Mouse (Mus musculus) intestine, postnatal 0 days (tissue): ENCODE data around the gene Ces2h. TPM values are rescaled to one million over a fixed set of nuclear protein-coding genes. Genes with fewer than 3 reads are reported as not detected.
A peak's percentile ranks its signal among the peaks of the same experiment; 100 is the strongest.
"Not testable (repeated sequence)": the region's sequence is repeated elsewhere in the genome, so short reads cannot be mapped to it uniquely, and the experiment has no call there.

Experiments
- ATAC-seq: fragments of 200-750 bp; cut with Nextera tagmentation; 2 replicates; pipeline ENCODE4 v1.8.0; 2017; ENCODE audit warnings: mild to moderate bottlenecking, moderate TSS enrichment, moderate library complexity
- H3K27ac ChIP-seq: fragments of 300-500 bp; sonication (generic); 2 replicates; pipeline ENCODE4 v1.5.1; 2014; ENCODE audit warnings: mild to moderate bottlenecking, low read depth, low read length, moderate library complexity
- H3K27me3 ChIP-seq: fragments of 300-500 bp; sonication (generic); replicated peaks from 2 replicates; pipeline ENCODE4 v1.6.1; 2014; ENCODE audit warnings: low read length, mixed read lengths; ENCODE audit not compliant: control insufficient read depth, insufficient read depth
- H3K36me3 ChIP-seq: fragments of 300-500 bp; sonication (generic); 2 replicates; pipeline ENCODE4 v1.6.1; 2014; ENCODE audit warnings: mild to moderate bottlenecking, moderate library complexity; ENCODE audit not compliant: control insufficient read depth, insufficient read depth
- H3K4me1 ChIP-seq: fragments of 300-500 bp; sonication (generic); replicated peaks from 2 replicates; pipeline ENCODE4 v1.6.1; 2014; ENCODE audit warnings: antibody characterized with exemption, low read length, mixed read lengths; ENCODE audit not compliant: control insufficient read depth, insufficient read depth
- H3K4me2 ChIP-seq: fragments of 300-500 bp; sonication (generic); replicated peaks from 2 replicates; pipeline ENCODE4 v1.6.1; 2014; ENCODE audit warnings: low read depth, mild to moderate bottlenecking, moderate library complexity
- H3K4me3 ChIP-seq: fragments of 300-500 bp; sonication (generic); 2 replicates; pipeline ENCODE4 v1.5.1; 2014; ENCODE audit warnings: low read depth, low read length
- H3K9ac ChIP-seq: fragments of 300-500 bp; sonication (generic); 2 replicates; pipeline ENCODE4 v1.6.1; 2014; ENCODE audit warnings: mild to moderate bottlenecking, low read depth, low read length
- H3K9me3 ChIP-seq: fragments of 300-500 bp; sonication (generic); 2 replicates; pipeline ENCODE4 v1.6.1; 2016; ENCODE audit warnings: mixed run types; ENCODE audit not compliant: control insufficient read depth
- CTCF ChIP-seq: sonication (generic); IDR thresholded peaks from 2 replicates; pipeline ENCODE4 v1.5.1; 2016; ENCODE audit warnings: low read depth, mild to moderate bottlenecking, control low read depth, antibody characterized with exemption, moderate library complexity
- WGBS: fragments of 180-500 bp; shearing (Covaris S2); extraction: QIAGEN DNeasy Blood & Tissue Kit; methylation state at CpG from one replicate; pipeline ENCODE4 v1.1.7; 2014; 5-methylcytosine and 5-hydroxymethylcytosine counted together
- polyA plus RNA-seq: library from polyadenylated mRNA; unstranded; fragments of >200 nt; fragmentation: Nextera tagmentation; extraction: Ambion mirVana; gene quantifications from 2 replicates; pipeline ENCODE4 v1.2.1, GENCODE M21; 2015

Gene Ces2h
- polyA plus RNA-seq, 1 experiment from 2014 or later: not detected

- no peaks in the 10 kb centered on the region for H3K4me1 ChIP-seq
- no peak for ATAC-seq
- no peak overlapping the region for H3K4me2 ChIP-seq
- no peaks in the 10 kb centered on the region for H3K36me3 ChIP-seq
- H3K9ac ChIP-seq: no peak overlapping the region
- peak; percentile 70 for TF ChIP-seq CTCF
- H3K27me3 ChIP-seq: no peaks in the 10 kb centered on the region
- H3K27ac ChIP-seq: no peak overlapping the region
- no peaks in the 10 kb centered on the region for H3K9me3 ChIP-seq
- no peak overlapping the region for H3K4me3 ChIP-seq
- 70% methylated on average over 2 of the region's 2 CpGs for WGBS
Observed at GRCm38 (mm10) chr8:105025050-105025449, 24.4 kb downstream of the Ces2h start.

GRCm38 (mm10) chr8:105043510-105043909 is 42.9 kb downstream of the Ces2h start:
- no peak for ATAC-seq
- H3K9ac ChIP-seq: no peak overlapping the region
- H3K4me1 ChIP-seq: no peaks in the 10 kb centered on the region
- no peaks in the 10 kb centered on the region for H3K36me3 ChIP-seq
- no peaks in the 10 kb centered on the region for H3K27me3 ChIP-seq
- WGBS: 34% methylated on average over 1 of the region's 1 CpGs
- no peak overlapping the region for H3K4me2 ChIP-seq
- no peaks in the 10 kb centered on the region for H3K9me3 ChIP-seq
- no peak overlapping the region for H3K4me3 ChIP-seq
- no peak overlapping the region for H3K27ac ChIP-seq
- TF ChIP-seq CTCF: no peak

GRCm38 (mm10) chr8:105045824-105046401 is 45.3 kb downstream of the Ces2h start:
- no peak overlapping the region for H3K27ac ChIP-seq

GRCm38 (mm10) chr8:105048371-105048854 is 47.8 kb downstream of the Ces2h start, which contains the start of gene Ces3a:
TSS of gene Ces3a (plus strand) at chr8:105048601.
- no peak within 1 kb of the TSS for H3K4me2 ChIP-seq
- no peaks in the 10 kb centered on the region for H3K9me3 ChIP-seq
- WGBS: 44% methylated on average over 3 of the region's 3 CpGs
- TF ChIP-seq CTCF: no peak
- ATAC-seq: no peak
- no peaks in the 10 kb centered on the region for H3K4me1 ChIP-seq
- no peaks in the 10 kb centered on the region for H3K27me3 ChIP-seq
- H3K36me3 ChIP-seq: no peaks in the 10 kb centered on the region
- no peak within 1 kb of the TSS for H3K9ac ChIP-seq
- H3K4me3 ChIP-seq: no peak within 1 kb of the TSS
- no peak within 1 kb of the TSS for H3K27ac ChIP-seq

More at GRCm38 (mm10) chr8:105045824-105046401, 45.3 kb downstream of the Ces2h start:
- Histone ChIP-seq H3K4me3 (no peak overlapping the region), H3K36me3 (no peaks in the 10 kb centered on the region), H3K4me1 (no peaks in the 10 kb centered on the region), H3K9me3 (no peaks in the 10 kb centered on the region), H3K27me3 (no peaks in the 10 kb centered on the region), H3K9ac (no peak overlapping the region), H3K4me2 (no peak overlapping the region)
- TF ChIP-seq CTCF: no peak
- 39% methylated on average over 3 of the region's 3 CpGs for WGBS
- ATAC-seq: peak; percentile 57

GRCm38 (mm10) chr8:105056211-105056610 is 55.6 kb downstream of the Ces2h start:
- Histone ChIP-seq H3K9ac (no peak overlapping the region), H3K36me3 (no peaks in the 10 kb centered on the region), H3K4me2 (no peak overlapping the region), H3K4me1 (no peaks in the 10 kb centered on the region), H3K9me3 (no peaks in the 10 kb centered on the region), H3K27me3 (no peaks in the 10 kb centered on the region), H3K4me3 (no peak overlapping the region), H3K27ac (no peak overlapping the region)
- 95% methylated on average over 4 of the region's 4 CpGs for WGBS
- TF ChIP-seq CTCF: no peak
- no peak for ATAC-seq

GRCm38 (mm10) chr8:105060056-105060455 is 59.4 kb downstream of the Ces2h start:
- Histone ChIP-seq H3K27me3 (no peaks in the 10 kb centered on the region), H3K4me1 (no peaks in the 10 kb centered on the region), H3K27ac (no peak overlapping the region), H3K36me3 (no peaks in the 10 kb centered on the region), H3K9ac (no peak overlapping the region), H3K9me3 (no peaks in the 10 kb centered on the region), H3K4me2 (no peak overlapping the region), H3K4me3 (no peak overlapping the region)
- 0 out of 2 replicates have a peak, but pooled peaks have one; percentile 22 for TF ChIP-seq CTCF
- ATAC-seq: no peak

- Histone ChIP-seq H3K36me3 (no peaks in the 10 kb centered on the region), H3K4me3 (no peak overlapping the region), H3K9me3 (no peaks in the 10 kb centered on the region), H3K4me1 (no peaks in the 10 kb centered on the region), H3K9ac (no peak overlapping the region), H3K27ac (no peak overlapping the region), H3K4me2 (no peak overlapping the region), H3K27me3 (no peaks in the 10 kb centered on the region)
- peak; percentile 90 for TF ChIP-seq CTCF
- ATAC-seq: 0 out of 2 replicates have a peak, but pooled peaks have one; percentile 28
- WGBS: 20% methylated on average over 1 of the region's 1 CpGs
Observed at GRCm38 (mm10) chr8:105066761-105067160, 66.1 kb downstream of the Ces2h start.

- ATAC-seq, H3K27me3 ChIP-seq, H3K4me1 ChIP-seq, H3K36me3 ChIP-seq, H3K27ac ChIP-seq, H3K4me2 ChIP-seq, H3K9me3 ChIP-seq, H3K9ac ChIP-seq, H3K4me3 ChIP-seq: not testable (repeated sequence)
- 44% methylated on average over 7 of the region's 7 CpGs for WGBS
Observed at GRCm38 (mm10) chr8:105067905-105068304, 67.3 kb downstream of the Ces2h start.
